8 mouse cellular contexts compared by ENCODE assay signal in genomic region chr11:84818085-84818960, GRCm38 (mm10). TPM values are rescaled to one million over a fixed set of nuclear protein-coding genes. Genes with fewer than 3 reads are reported as not detected.
DNase-seq lines count a peak whose midpoint lies in the region; ATAC-seq and TF ChIP-seq lines count a peak whose summit lies in the region.

No protein-coding gene starts in this region.

- peaks cover 74% of the 10 kb centered on the region for H3K4me1 ChIP-seq in erythroblast, embryonic 14.5 days (ENCODE audit: control insufficient read depth)
- H3K4me1 ChIP-seq in heart, embryonic 14.5 days (ENCODE audit: control insufficient read depth in 2 of 2, insufficient read depth in 2 of 2, low read length in 2 of 2) = peaks cover 7 to 18% of the 10 kb centered on the region in 2 experiments
- H3K4me1 ChIP-seq in liver, embryonic 14.5 days (replicated peaks; ENCODE audit: control insufficient read depth in 2 of 2, insufficient read depth in 2 of 2, low read length in 1 of 2) = peaks cover 29 to 46% of the 10 kb centered on the region in 2 experiments
- no peaks in the 10 kb centered on the region for H3K4me1 ChIP-seq in stomach, embryonic 15.5 days

- peak; percentile 59 for ATAC-seq in heart, embryonic 14.5 days (ENCODE audit: insufficient number of reproducible peaks, insufficient read depth, low FRiP score, low read depth)
- peak; percentile 48 for ATAC-seq in liver, embryonic 14.5 days (ENCODE audit: insufficient read depth)
- ATAC-seq in stomach, embryonic 15.5 days (ENCODE audit: insufficient read depth, low FRiP score, low read depth) = peak; percentile 73

- peak overlapping the region; percentile 94 for H3K4me2 ChIP-seq in heart, embryonic 14.5 days (ENCODE audit: low read length)
- H3K4me2 ChIP-seq in liver, embryonic 14.5 days (ENCODE audit: low read depth) = peak overlapping the region; percentile 96
- H3K4me2 ChIP-seq in stomach, embryonic 15.5 days = peak overlapping the region; percentile 97

- peak; percentile 87 for TF ChIP-seq CTCF in liver, embryonic 14.5 days (IDR thresholded peaks at IDR 0.05; ENCODE audit: low read depth)

- H3K36me3 ChIP-seq in erythroblast, embryonic 14.5 days (ENCODE audit: control insufficient read depth) = peaks cover 100% of the 10 kb centered on the region
- H3K36me3 ChIP-seq in heart, embryonic 14.5 days (ENCODE audit: control insufficient read depth, insufficient read depth, low read length) = peaks cover 24% of the 10 kb centered on the region
- H3K36me3 ChIP-seq in liver, embryonic 14.5 days (replicated peaks; ENCODE audit: control insufficient read depth, insufficient read depth, low read depth) = peaks cover 52% of the 10 kb centered on the region
- H3K36me3 ChIP-seq in stomach, embryonic 15.5 days = 0 out of 2 replicates have a peak, but pooled peaks cover 3% of the 10 kb centered on the region

- DNase-seq in CD4-positive, CD25-positive, alpha-beta regulatory T cell, adult 2 months (ENCODE audit: low read depth, low spot score) = peak; percentile 92
- DNase-seq in brain, embryonic 18.5 days (ENCODE audit: low read depth, low spot score) = peak; percentile 62
- peak; percentile 84 for DNase-seq in kidney, postnatal 14 days
- peak; percentile 79 to 87 (median 86) for DNase-seq in liver, embryonic 14.5 days (ENCODE audit: low read depth in 3 of 3, low spot score in 3 of 3)
- peak; percentile 70 for DNase-seq in neural tube, embryonic 10.5 days (ENCODE audit: extremely low spot score, low spot score)

- TF ChIP-seq EP300 in liver, embryonic 14.5 days (IDR thresholded peaks at IDR 0.05; ENCODE audit: low read depth) = no peak; the same call in 1 of the 2 replicates

- H3K9me3 ChIP-seq in erythroblast, embryonic 14.5 days (ENCODE audit: control insufficient read depth, low read length) = peaks cover 4% of the 10 kb centered on the region
- 0 out of 2 replicates have a peak, but pooled peaks cover 3% of the 10 kb centered on the region for H3K9me3 ChIP-seq in heart, embryonic 14.5 days (ENCODE audit: control insufficient read depth, low read length)
- no peaks in the 10 kb centered on the region for H3K9me3 ChIP-seq in liver, embryonic 14.5 days (ENCODE audit: control insufficient read depth, low read length)
- H3K9me3 ChIP-seq in stomach, embryonic 15.5 days = no peaks in the 10 kb centered on the region

- H3K27me3 ChIP-seq in erythroblast, embryonic 14.5 days (ENCODE audit: control insufficient read depth) = no peaks in the 10 kb centered on the region
- H3K27me3 ChIP-seq in heart, embryonic 14.5 days (ENCODE audit: control insufficient read depth, insufficient read depth, low read length) = no peaks in the 10 kb centered on the region
- H3K27me3 ChIP-seq in liver, embryonic 14.5 days (ENCODE audit: control insufficient read depth, insufficient read depth, low read length) = no peaks in the 10 kb centered on the region
- H3K27me3 ChIP-seq in stomach, embryonic 15.5 days (replicated peaks) = no peaks in the 10 kb centered on the region

- H3K9ac ChIP-seq in heart, embryonic 14.5 days (ENCODE audit: low read length) = peak overlapping the region; percentile 84
- peak overlapping the region; percentile 96 for H3K9ac ChIP-seq in liver, embryonic 14.5 days (replicated peaks)
- peak overlapping the region; percentile 68 for H3K9ac ChIP-seq in stomach, embryonic 15.5 days

- peak overlapping the region; percentile 86 for H3K4me3 ChIP-seq in erythroblast, embryonic 14.5 days (replicated peaks)
- peak overlapping the region; percentile 64 to 69 for H3K4me3 ChIP-seq in heart, embryonic 14.5 days (ENCODE audit: control insufficient read depth in 1 of 2, insufficient read depth in 1 of 2, low read depth in 1 of 2, low read length in 2 of 2)
- H3K4me3 ChIP-seq in liver, embryonic 14.5 days (ENCODE audit: insufficient read depth in 1 of 2, low read depth in 2 of 2, low read length in 2 of 2) = peak overlapping the region; percentile 77 to 96
- H3K4me3 ChIP-seq in stomach, embryonic 15.5 days (replicated peaks) = peak overlapping the region; percentile 73

- H3K27ac ChIP-seq in heart, embryonic 14.5 days (replicated peaks in 1 of 2; ENCODE audit: control insufficient read depth in 1 of 2, insufficient read depth in 1 of 2, low read depth in 2 of 2, low read length in 2 of 2) = peak overlapping the region; percentile 75 to 92
- H3K27ac ChIP-seq in liver, embryonic 14.5 days = peak overlapping the region; percentile 99
- H3K27ac ChIP-seq in stomach, embryonic 15.5 days = peak overlapping the region; percentile 92

- under 1% methylated on average over 39 of the region's 39 CpGs for WGBS in heart, embryonic 14.5 days
- under 1% methylated on average over 39 of the region's 39 CpGs for WGBS in liver, embryonic 14.5 days (ENCODE audit: insufficient replicate concordance)
- under 1% methylated on average over 39 of the region's 39 CpGs for WGBS in stomach, embryonic 15.5 days

RNA-seq across cellular contexts. Expression of gene Mrm1, which starts 1.0 kb away (rescaled TPM):
- polyA plus RNA-seq in erythroblast, embryonic 14.5 days (2012) = 2.5 and 2.6 TPM in 2 replicates
- polyA plus RNA-seq in heart, embryonic 14.5 days (2014; fragmentation: Nextera tagmentation; extraction: Ambion mirVana) = 17.5 and 20.5 TPM in 2 replicates
- polyA plus RNA-seq in liver, embryonic 14.5 days (2012; rRNA removed) = 19.7 and 32.5 TPM in 2 replicates
- 12.0 and 13.2 TPM in 2 replicates for polyA plus RNA-seq in liver, embryonic 14.5 days (2014; fragmentation: Nextera tagmentation; extraction: Ambion mirVana)
- 14.5 and 15.5 TPM in 2 replicates for polyA plus RNA-seq in stomach, embryonic 15.5 days (2015; fragmentation: Nextera tagmentation; extraction: Ambion mirVana)

RNA-seq across cellular contexts. Expression of gene Dhrs11, which starts 10.5 kb away (rescaled TPM):
- polyA plus RNA-seq in erythroblast, embryonic 14.5 days (2012) = 45.7 and 48.5 TPM in 2 replicates
- 46.5 and 56.5 TPM in 2 replicates for polyA plus RNA-seq in heart, embryonic 14.5 days (2014; fragmentation: Nextera tagmentation; extraction: Ambion mirVana)
- 210 and 211 TPM in 2 replicates for polyA plus RNA-seq in liver, embryonic 14.5 days (2012; rRNA removed)
- polyA plus RNA-seq in liver, embryonic 14.5 days (2014; fragmentation: Nextera tagmentation; extraction: Ambion mirVana) = 201 and 216 TPM in 2 replicates
- 32.0 and 38.2 TPM in 2 replicates for polyA plus RNA-seq in stomach, embryonic 15.5 days (2015; fragmentation: Nextera tagmentation; extraction: Ambion mirVana)

RNA-seq across cellular contexts. Expression of gene Ggnbp2, which starts 52.3 kb away (rescaled TPM):
- polyA plus RNA-seq in erythroblast, embryonic 14.5 days (2012) = 10.5 and 13.1 TPM in 2 replicates
- 49.9 and 54.4 TPM in 2 replicates for polyA plus RNA-seq in heart, embryonic 14.5 days (2014; fragmentation: Nextera tagmentation; extraction: Ambion mirVana)
- 37.4 and 63.7 TPM in 2 replicates for polyA plus RNA-seq in liver, embryonic 14.5 days (2012; rRNA removed)
- 48.5 and 52.9 TPM in 2 replicates for polyA plus RNA-seq in liver, embryonic 14.5 days (2014; fragmentation: Nextera tagmentation; extraction: Ambion mirVana)
- polyA plus RNA-seq in stomach, embryonic 15.5 days (2015; fragmentation: Nextera tagmentation; extraction: Ambion mirVana) = 69.8 and 76.7 TPM in 2 replicates

Comparison
In these comparisons a context has a peak if more than half of its experiments do, and no peak if none do; other contexts are left out.
1. Peak in every context shown above with its lines: DNase-seq, ATAC-seq, H3K4me3 ChIP-seq and H3K27ac ChIP-seq.